In the genomic region with DNA sequence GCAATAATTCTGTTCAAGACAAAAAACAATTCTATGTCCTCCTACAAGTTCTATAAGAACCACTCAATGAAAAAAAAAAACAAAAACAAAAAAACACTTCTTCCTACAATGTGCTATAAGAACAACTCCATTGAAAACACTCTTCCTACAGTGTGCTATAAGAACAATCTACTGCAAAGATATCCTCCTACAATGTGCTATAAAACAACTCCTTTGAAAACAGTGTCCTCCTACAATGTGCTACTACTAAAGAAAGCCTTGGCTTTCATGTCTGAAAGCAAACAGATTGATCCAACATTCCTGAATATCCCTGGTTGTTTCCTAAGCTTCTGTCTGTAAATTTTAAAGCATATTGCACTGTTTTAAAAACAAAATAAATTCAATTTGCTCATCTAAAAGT, we compare ENCODE assay signal across 22 mouse cellular contexts.
"Had no signal": no experiment of that assay in that cellular context is flagged by ENCODE, and none has a peak within 500 bp of the region (broad histone marks: within the 10 kb centered on the region; RNA-seq: fewer than 3 reads in every experiment).

No protein-coding gene starts in this region.

- ATAC-seq: hindbrain, embryonic 16.5 days; hindbrain, postnatal 0 days; inflammation-experienced regulatory T-cells, adult 6 months; intestine, embryonic 15.5 days; intestine, embryonic 16.5 days; intestine, postnatal 0 days had no signal

- DNase-seq: heart, postnatal 10 days; heart, postnatal 14 days; heart, postnatal 36 days; heart, postnatal 4 days; kidney, adult 11 months; kidney, adult 18-20 months; kidney, adult 2 months; kidney, adult 8-10 months; kidney, adult 9 months; kidney, postnatal 10 days; kidney, postnatal 14 days; kidney, postnatal 25 days; kidney, postnatal 36 days; kidney, postnatal 4 days; layer of hippocampus, adult 9-11 months; layer of hippocampus, postnatal 36 days had no signal
